Mouse (Mus musculus) embryonic facial prominence, embryonic 15.5 days (tissue): ENCODE data around the gene Trcg1. TPM values are rescaled to one million over a fixed set of nuclear protein-coding genes. Genes with fewer than 3 reads are reported as not detected.
"Not testable (repeated sequence)": the region's sequence is repeated elsewhere in the genome, so short reads cannot be mapped to it uniquely, and the experiment has no call there.

Experiments
- ATAC-seq: fragments of 200-750 bp; cut with Nextera tagmentation; 2 replicates; pipeline ENCODE4 v1.8.0; 2017; ENCODE audit warnings: low read depth, moderate TSS enrichment; ENCODE audit not compliant: insufficient number of reproducible peaks, low FRiP score, low TSS enrichment
- H3K27ac ChIP-seq: fragments of 300-500 bp; sonication (generic); replicated peaks from 2 replicates; pipeline ENCODE4 v1.5.1; 2015; ENCODE audit warnings: mild to moderate bottlenecking, inconsistent platforms
- H3K27me3 ChIP-seq: fragments of 300-500 bp; sonication (generic); 2 replicates; pipeline ENCODE4 v1.6.1; 2015; ENCODE audit warnings: inconsistent platforms
- H3K36me3 ChIP-seq: fragments of 300-500 bp; sonication (generic); 2 replicates; pipeline ENCODE4 v1.6.1; 2015; ENCODE audit warnings: mild to moderate bottlenecking, inconsistent platforms
- H3K4me1 ChIP-seq: fragments of 300-500 bp; sonication (generic); 2 replicates; pipeline ENCODE4 v1.6.1; 2015; ENCODE audit warnings: inconsistent platforms
- H3K4me2 ChIP-seq: fragments of 300-500 bp; sonication (generic); replicated peaks from 2 replicates; pipeline ENCODE4 v1.6.1; 2015; ENCODE audit warnings: mild to moderate bottlenecking, inconsistent platforms
- H3K4me3 ChIP-seq: fragments of 300-500 bp; sonication (generic); replicated peaks from 2 replicates; pipeline ENCODE4 v1.5.1; 2015; ENCODE audit warnings: mild to moderate bottlenecking, inconsistent platforms
- H3K9ac ChIP-seq: fragments of 300-500 bp; sonication (generic); 2 replicates; pipeline ENCODE4 v1.6.1; 2015; ENCODE audit warnings: inconsistent platforms
- H3K9me3 ChIP-seq: fragments of 300-500 bp; sonication (generic); replicated peaks from 2 replicates; pipeline ENCODE4 v1.6.1; 2016; ENCODE audit warnings: inconsistent platforms
- WGBS: fragments of 180-500 bp; shearing (Covaris S2); methylation state at CpG from one replicate; pipeline ENCODE4 v1.1.7; 2015; 5-methylcytosine and 5-hydroxymethylcytosine counted together
- polyA plus RNA-seq: library from polyadenylated mRNA; unstranded; fragments of >200 nt; fragmentation: Nextera tagmentation; extraction: Ambion mirVana; gene quantifications from 2 replicates; pipeline ENCODE4 v1.2.1, GENCODE M21; 2015

Gene Trcg1
- polyA plus RNA-seq, 1 experiment from 2014 or later: not detected

- no peak overlapping the region for H3K4me3 ChIP-seq
- H3K36me3 ChIP-seq: no peaks in the 10 kb centered on the region
- 25% methylated on average over 6 of the region's 6 CpGs for WGBS
- no peaks in the 10 kb centered on the region for H3K4me1 ChIP-seq
- no peaks in the 10 kb centered on the region for H3K27me3 ChIP-seq
- H3K27ac ChIP-seq: no peak overlapping the region
- H3K9ac ChIP-seq: no peak overlapping the region
- ATAC-seq: no peak
- no peak overlapping the region for H3K4me2 ChIP-seq
- H3K9me3 ChIP-seq: no peaks in the 10 kb centered on the region
These were observed 16.0 kb upstream of the Trcg1 start for GRCm38 (mm10) chr9:57220356-57220755.

- H3K4me1 ChIP-seq: no peaks in the 10 kb centered on the region
- no peak overlapping the region for H3K9ac ChIP-seq
- H3K27me3 ChIP-seq: no peaks in the 10 kb centered on the region
- H3K36me3 ChIP-seq: no peaks in the 10 kb centered on the region
- H3K9me3 ChIP-seq: no peaks in the 10 kb centered on the region
- no peak overlapping the region for H3K27ac ChIP-seq
- no peak overlapping the region for H3K4me3 ChIP-seq
- H3K4me2 ChIP-seq: no peak overlapping the region
- no peak for ATAC-seq
These were observed 13.0 kb upstream of the Trcg1 start for GRCm38 (mm10) chr9:57223341-57223740.

- WGBS: 77% methylated on average over 13 of the region's 13 CpGs
These were observed 10.4 kb upstream of the Trcg1 start for GRCm38 (mm10) chr9:57225780-57226627.

GRCm38 (mm10) chr9:57226628-57227122 lies 9.7 kb upstream of the Trcg1 start:
- H3K27ac ChIP-seq, H3K9me3 ChIP-seq, H3K4me3 ChIP-seq, ATAC-seq, H3K9ac ChIP-seq, H3K4me2 ChIP-seq, H3K36me3 ChIP-seq, H3K27me3 ChIP-seq, H3K4me1 ChIP-seq: not testable (repeated sequence)
- WGBS: 85% methylated on average over 6 of the region's 6 CpGs

More at GRCm38 (mm10) chr9:57225780-57226627, 10.4 kb upstream of the Trcg1 start:
- Histone ChIP-seq H3K9me3 (no peaks in the 10 kb centered on the region), H3K36me3 (no peaks in the 10 kb centered on the region), H3K4me2 (no peak overlapping the region), H3K9ac (no peak overlapping the region), H3K4me3 (no peak overlapping the region), H3K27ac (no peak overlapping the region), H3K4me1 (peaks cover 4% of the 10 kb centered on the region; the same call in 1 of the 2 replicates), H3K27me3 (no peaks in the 10 kb centered on the region)
- ATAC-seq: no peak

GRCm38 (mm10) chr9:57227203-57227602 lies 9.2 kb upstream of the Trcg1 start:
- H3K27ac ChIP-seq: no peak overlapping the region
- H3K4me2 ChIP-seq: no peak overlapping the region
- 72% methylated on average over 5 of the region's 5 CpGs for WGBS
- no peak overlapping the region for H3K4me3 ChIP-seq
- H3K9me3 ChIP-seq: no peaks in the 10 kb centered on the region
- H3K4me1 ChIP-seq: peaks cover 4% of the 10 kb centered on the region; the same call in 1 of the 2 replicates
- ATAC-seq: no peak
- H3K9ac ChIP-seq: no peak overlapping the region
- H3K36me3 ChIP-seq: no peaks in the 10 kb centered on the region
- no peaks in the 10 kb centered on the region for H3K27me3 ChIP-seq

GRCm38 (mm10) chr9:57228186-57228585 lies 8.2 kb upstream of the Trcg1 start:
- H3K27me3 ChIP-seq: no peaks in the 10 kb centered on the region
- ATAC-seq: no peak
- H3K9ac ChIP-seq: no peak overlapping the region
- no peak overlapping the region for H3K27ac ChIP-seq
- no peak overlapping the region for H3K4me3 ChIP-seq
- no peaks in the 10 kb centered on the region for H3K9me3 ChIP-seq
- peaks cover 4% of the 10 kb centered on the region; the same call in 1 of the 2 replicates for H3K4me1 ChIP-seq
- H3K36me3 ChIP-seq: no peaks in the 10 kb centered on the region
- H3K4me2 ChIP-seq: no peak overlapping the region
- WGBS: 50% methylated on average over 4 of the region's 4 CpGs

GRCm38 (mm10) chr9:57229726-57230125 lies 6.6 kb upstream of the Trcg1 start:
- no peak overlapping the region for H3K9ac ChIP-seq
- H3K27ac ChIP-seq: no peak overlapping the region
- H3K4me1 ChIP-seq: peaks cover 4% of the 10 kb centered on the region; the same call in 1 of the 2 replicates
- ATAC-seq: no peak
- H3K4me3 ChIP-seq: no peak overlapping the region
- no peaks in the 10 kb centered on the region for H3K36me3 ChIP-seq
- 76% methylated on average over 4 of the region's 4 CpGs for whole genome bisulfite sequencing
- no peaks in the 10 kb centered on the region for H3K9me3 ChIP-seq
- no peaks in the 10 kb centered on the region for H3K27me3 ChIP-seq
- H3K4me2 ChIP-seq: no peak overlapping the region

- Histone ChIP-seq H3K9ac (no peak overlapping the region), H3K36me3 (no peaks in the 10 kb centered on the region), H3K4me1 (peaks cover 4% of the 10 kb centered on the region; the same call in 1 of the 2 replicates), H3K9me3 (no peaks in the 10 kb centered on the region), H3K4me3 (no peak overlapping the region), H3K27me3 (no peaks in the 10 kb centered on the region), H3K27ac (no peak overlapping the region), H3K4me2 (no peak overlapping the region)
- 36% methylated on average over 9 of the region's 9 CpGs for WGBS
- no peak for ATAC-seq
These were observed 6.1 kb upstream of the Trcg1 start for GRCm38 (mm10) chr9:57230146-57230783.

GRCm38 (mm10) chr9:57231536-57232255 lies 4.7 kb upstream of the Trcg1 start:
- peaks cover 4% of the 10 kb centered on the region; the same call in 1 of the 2 replicates for H3K4me1 ChIP-seq
- H3K27ac ChIP-seq: no peak overlapping the region
- H3K27me3 ChIP-seq: no peaks in the 10 kb centered on the region
- H3K9me3 ChIP-seq: no peaks in the 10 kb centered on the region
- WGBS: 71% methylated on average over 8 of the region's 8 CpGs
- no peak for ATAC-seq
- H3K36me3 ChIP-seq: no peaks in the 10 kb centered on the region
- no peak overlapping the region for H3K9ac ChIP-seq
- H3K4me3 ChIP-seq: no peak overlapping the region
- no peak overlapping the region for H3K4me2 ChIP-seq

- H3K9me3 ChIP-seq: no peaks in the 10 kb centered on the region
- H3K27me3 ChIP-seq: no peaks in the 10 kb centered on the region
- no peaks in the 10 kb centered on the region for H3K36me3 ChIP-seq
- no peak overlapping the region for H3K27ac ChIP-seq
- no peak overlapping the region for H3K4me2 ChIP-seq
- H3K4me1 ChIP-seq: peaks cover 4% of the 10 kb centered on the region; the same call in 1 of the 2 replicates
- 86% methylated on average over 5 of the region's 5 CpGs for WGBS
- H3K9ac ChIP-seq: no peak overlapping the region
- no peak for ATAC-seq
- H3K4me3 ChIP-seq: no peak overlapping the region
These were observed 3.9 kb upstream of the Trcg1 start for GRCm38 (mm10) chr9:57232341-57232940.

- Histone ChIP-seq H3K9ac (no peak overlapping the region), H3K4me1 (peaks cover 4% of the 10 kb centered on the region; the same call in 1 of the 2 replicates), H3K27ac (no peak overlapping the region), H3K4me2 (no peak overlapping the region), H3K36me3 (no peaks in the 10 kb centered on the region), H3K9me3 (no peaks in the 10 kb centered on the region), H3K4me3 (no peak overlapping the region), H3K27me3 (no peaks in the 10 kb centered on the region)
- ATAC-seq: no peak
- WGBS: 77% methylated on average over 6 of the region's 6 CpGs
These were observed 3.2 kb upstream of the Trcg1 start for GRCm38 (mm10) chr9:57233142-57233541.
